Mouse (Mus musculus) liver, postnatal 0 days (tissue): ENCODE measurements around the gene Dzip1.

Source experiments
- CTCF ChIP-seq: sonication (generic); IDR thresholded peaks from 2 replicates; pipeline ENCODE4 v1.5.1; 2016; ENCODE audit warnings: antibody characterized with exemption, low read depth
- EP300 ChIP-seq: IDR thresholded peaks from 2 replicates; pipeline ENCODE4 v1.6.1; 2016; ENCODE audit warnings: antibody characterized with exemption, low read depth, mild to moderate bottlenecking

GRCm38 (mm10) chr14:118936236-118936635 lies 11.0 kb upstream of the Dzip1 start:
- TF ChIP-seq CTCF: no peak
- TF ChIP-seq EP300: no peak
